Mouse (Mus musculus): ENCODE results near the gene Pgam1.
"Not testable (repeated sequence)": the region's sequence is repeated elsewhere in the genome, so short reads cannot be mapped to it uniquely, and the experiment has no call there.

Pgam1 gene

GRCm38 (mm10) chr19:41908736-41909135, 3.0 kb upstream of the Pgam1 start:
- DNase-seq (ENCODE audit: extremely low read depth, insufficient read length, low spot score): no peak

GRCm38 (mm10) chr19:41910396-41910795, 1.3 kb upstream of the Pgam1 start:
- no peak for DNase-seq (ENCODE audit: extremely low read depth, insufficient read length, low spot score)

GRCm38 (mm10) chr19:41912121-41913080, 678 bp downstream of the Pgam1 start:
- DNase-seq (ENCODE audit: extremely low read depth, insufficient read length, low spot score): peak; percentile 70

GRCm38 (mm10) chr19:41913774-41914591, 2.3 kb downstream of the Pgam1 start:
- DNase-seq (ENCODE audit: extremely low read depth, insufficient read length, low spot score): no peak

GRCm38 (mm10) chr19:41914592-41914882, 2.8 kb downstream of the Pgam1 start:
- not testable (repeated sequence) for DNase-seq (ENCODE audit: extremely low read depth, insufficient read length, low spot score)

GRCm38 (mm10) chr19:41915294-41915693, 3.6 kb downstream of the Pgam1 start:
- no peak for DNase-seq (ENCODE audit: extremely low read depth, insufficient read length, low spot score)

- no peak for DNase-seq (ENCODE audit: extremely low read depth, insufficient read length, low spot score)
Measured at GRCm38 (mm10) chr19:41916853-41917252, 5.1 kb downstream of the Pgam1 start.

GRCm38 (mm10) chr19:41919471-41919870, 7.7 kb downstream of the Pgam1 start:
- no peak for DNase-seq (ENCODE audit: extremely low read depth, insufficient read length, low spot score)

GRCm38 (mm10) chr19:41920412-41921067, 8.8 kb downstream of the Pgam1 start:
- DNase-seq (ENCODE audit: extremely low read depth, insufficient read length, low spot score): no peak

- DNase-seq (ENCODE audit: extremely low read depth, insufficient read length, low spot score): no peak
Measured at GRCm38 (mm10) chr19:41932686-41933085, 21.0 kb downstream of the Pgam1 start.

GRCm38 (mm10) chr19:41933179-41934086, 21.7 kb downstream of the Pgam1 start, which contains the start of the genes Exosc1 and Zdhhc16:
Exosc1 (minus strand) TSS chr19:41933423.
Zdhhc16 (plus strand) TSS chr19:41933480.
- peak; percentile 94 for DNase-seq (ENCODE audit: extremely low read depth, insufficient read length, low spot score)

- DNase-seq (ENCODE audit: extremely low read depth, insufficient read length, low spot score): no peak
Measured at GRCm38 (mm10) chr19:41934124-41934523, 22.4 kb downstream of the Pgam1 start.

GRCm38 (mm10) chr19:41935921-41936320, 24.2 kb downstream of the Pgam1 start:
- no peak for DNase-seq (ENCODE audit: extremely low read depth, insufficient read length, low spot score)

- no peak for DNase-seq (ENCODE audit: extremely low read depth, insufficient read length, low spot score)
Measured at GRCm38 (mm10) chr19:41938539-41938938, 26.8 kb downstream of the Pgam1 start.

GRCm38 (mm10) chr19:41943841-41944240, 32.1 kb downstream of the Pgam1 start:
- DNase-seq (ENCODE audit: extremely low read depth, insufficient read length, low spot score): no peak

GRCm38 (mm10) chr19:41952287-41952686, 40.6 kb downstream of the Pgam1 start:
- DNase-seq (ENCODE audit: extremely low read depth, insufficient read length, low spot score): no peak

GRCm38 (mm10) chr19:41953574-41953973, 41.9 kb downstream of the Pgam1 start:
- no peak for DNase-seq (ENCODE audit: extremely low read depth, insufficient read length, low spot score)

All from 3134 (cell line).